Mouse (Mus musculus): ENCODE data around the gene Tns1. TPM values are rescaled to one million over a fixed set of nuclear protein-coding genes. Genes with fewer than 3 reads are reported as not detected.

Tns1 gene
- total and polyA plus RNA-seq, 3 experiments = 0.11 TPM; not detected in 2

DNA sequence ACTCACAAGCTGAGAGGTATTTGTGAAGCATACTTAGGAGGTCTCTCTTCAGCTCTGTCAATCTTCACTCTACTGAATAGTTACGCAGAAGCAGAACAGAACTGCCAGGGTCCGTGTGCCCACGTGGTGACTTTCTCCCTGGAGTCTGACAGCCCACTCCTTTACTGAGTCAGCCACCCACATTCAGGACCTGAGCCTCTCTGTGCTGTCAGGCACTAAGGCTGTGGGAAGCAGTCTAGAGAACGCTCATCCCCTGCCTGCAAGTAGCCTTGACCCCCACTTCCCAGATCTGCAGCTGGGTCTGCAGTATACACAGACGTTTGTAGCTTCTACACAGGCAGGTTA lies 191.1 kb downstream of the Tns1 start:
- no peaks in the 10 kb centered on the region for H3K27me3 ChIP-seq (ENCODE audit: control insufficient read depth in 1 of 2, insufficient read depth in 2 of 2, low read length in 2 of 2)
- no peaks in the 10 kb centered on the region for H3K36me3 ChIP-seq (ENCODE audit: control insufficient read depth in 1 of 2, insufficient read depth in 2 of 2, low read length in 2 of 2)
- no peaks in the 10 kb centered on the region for H3K4me1 ChIP-seq (ENCODE audit: control insufficient read depth in 1 of 2, insufficient read depth in 2 of 2, low read length in 2 of 2)
- H3K9ac ChIP-seq (ENCODE audit: control insufficient read depth, low read depth, low read length, poor library complexity, severe bottlenecking) = no peak overlapping the region
- H3K4me3 ChIP-seq (ENCODE audit: control insufficient read depth in 1 of 2, insufficient read depth in 1 of 2, low read depth in 2 of 2, low read length in 2 of 2) = no peak overlapping the region
- H3K9me3 ChIP-seq (replicated peaks; ENCODE audit: insufficient read depth, low read length) = no peaks in the 10 kb centered on the region
- no peak for DNase-seq (ENCODE audit: low read depth, low spot score)
- no peak overlapping the region for H3K27ac ChIP-seq (ENCODE audit: control insufficient read depth, low read depth, low read length)
- H3K79me2 ChIP-seq (ENCODE audit: control insufficient read depth, insufficient read depth, low read length, poor library complexity) = no peaks in the 10 kb centered on the region
- TF ChIP-seq MYB (IDR thresholded peaks at IDR 0.05; ENCODE audit: low read depth, low read length) (no peak), EP300 (IDR thresholded peaks at IDR 0.05; ENCODE audit: low read depth in 1 of 2, low read length in 2 of 2) (no peak), JUND (IDR thresholded peaks at IDR 0.05; ENCODE audit: low read depth, low read length) (no peak), SMC3 (IDR thresholded peaks at IDR 0.05; ENCODE audit: low read depth, low read length) (no peak), UBTF (IDR thresholded peaks at IDR 0.05; ENCODE audit: borderline replicate concordance, insufficient read depth, low read depth, low read length) (no peak), POLR2AphosphoS5 (IDR thresholded peaks at IDR 0.05; ENCODE audit: borderline replicate concordance, low read depth, low read length) (no peak), SIN3A (IDR thresholded peaks at IDR 0.05; ENCODE audit: low read length) (no peak), ETS1 (IDR thresholded peaks at IDR 0.05; ENCODE audit: low read depth, low read length) (no peak), NRF1 (IDR thresholded peaks at IDR 0.05; ENCODE audit: insufficient read depth, low read depth, low read length, poor library complexity, severe bottlenecking) (no peak), TCF12 (IDR thresholded peaks at IDR 0.05; ENCODE audit: low read depth, low read length) (no peak), BHLHE40 (IDR thresholded peaks at IDR 0.05; ENCODE audit: borderline replicate concordance, low read depth, low read length) (no peak), CHD1 (IDR thresholded peaks at IDR 0.05; ENCODE audit: low read depth, low read length) (no peak), USF2 (IDR thresholded peaks at IDR 0.05; ENCODE audit: borderline replicate concordance in 1 of 2, insufficient read depth in 1 of 2, low read depth in 1 of 2, low read length in 2 of 2) (no peak), TBP (IDR thresholded peaks at IDR 0.05; ENCODE audit: low read depth, low read length) (no peak), POLR2AphosphoS2 (IDR thresholded peaks at IDR 0.05; ENCODE audit: low read length) (no peak), POLR2A (IDR thresholded peaks at IDR 0.05; ENCODE audit: control insufficient read depth in 1 of 2, insufficient read depth in 1 of 2, low read depth in 1 of 2, low read length in 2 of 2, poor library complexity in 1 of 2) (no peak), MAX (IDR thresholded peaks at IDR 0.05; ENCODE audit: low read length) (no peak)

DNA sequence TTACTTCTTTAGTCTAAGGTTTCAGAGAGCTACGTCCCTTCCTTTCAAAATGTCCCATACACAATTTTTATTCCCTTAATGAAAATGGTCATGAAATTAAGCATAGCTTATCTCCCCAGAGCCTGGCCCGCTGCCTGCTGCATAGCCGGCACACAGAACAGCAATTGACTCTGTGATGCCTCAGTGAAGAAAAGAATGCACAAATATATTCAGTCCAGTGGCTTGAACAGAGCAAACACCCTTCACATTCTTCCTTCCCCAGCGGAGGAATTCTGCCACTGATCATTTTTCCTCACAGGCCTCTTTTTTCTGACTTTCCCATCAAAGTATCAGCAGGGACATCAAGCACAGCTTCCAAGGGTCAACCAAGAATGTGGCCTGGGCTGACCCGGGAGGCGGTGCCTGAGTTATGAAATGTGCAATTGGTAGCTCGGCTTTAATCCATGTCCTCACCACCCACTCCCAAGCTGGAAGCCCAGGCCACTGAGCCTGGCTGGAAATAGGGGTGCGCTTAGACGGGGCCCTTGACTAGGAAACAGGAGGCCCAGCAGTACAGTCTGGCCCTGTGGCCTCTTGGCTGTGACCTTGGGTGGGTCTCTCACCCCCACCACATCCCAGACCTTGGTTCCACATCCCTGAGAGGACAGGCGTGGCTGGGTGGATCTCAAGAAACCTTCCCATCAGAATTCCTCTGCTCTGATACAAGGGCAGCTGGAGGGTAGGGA lies 191.7 kb downstream of the Tns1 start:
- Histone ChIP-seq H3K27ac (ENCODE audit: control insufficient read depth, low read depth, low read length) (no peak overlapping the region), H3K79me2 (ENCODE audit: control insufficient read depth, insufficient read depth, low read length, poor library complexity) (no peaks in the 10 kb centered on the region), H3K27me3 (ENCODE audit: control insufficient read depth in 1 of 2, insufficient read depth in 2 of 2, low read length in 2 of 2) (no peaks in the 10 kb centered on the region), H3K9me3 (replicated peaks; ENCODE audit: insufficient read depth, low read length) (no peaks in the 10 kb centered on the region), H3K4me1 (ENCODE audit: control insufficient read depth in 1 of 2, insufficient read depth in 2 of 2, low read length in 2 of 2) (no peaks in the 10 kb centered on the region), H3K4me3 (ENCODE audit: control insufficient read depth in 1 of 2, insufficient read depth in 1 of 2, low read depth in 2 of 2, low read length in 2 of 2) (no peak overlapping the region), H3K36me3 (ENCODE audit: control insufficient read depth in 1 of 2, insufficient read depth in 2 of 2, low read length in 2 of 2) (no peaks in the 10 kb centered on the region), H3K9ac (ENCODE audit: control insufficient read depth, low read depth, low read length, poor library complexity, severe bottlenecking) (no peak overlapping the region)
- TF ChIP-seq NRF1 (IDR thresholded peaks at IDR 0.05; ENCODE audit: insufficient read depth, low read depth, low read length, poor library complexity, severe bottlenecking) (no peak), NELFE (IDR thresholded peaks at IDR 0.05; ENCODE audit: low read depth, low read length) (no peak), USF2 (IDR thresholded peaks at IDR 0.05; ENCODE audit: borderline replicate concordance in 1 of 2, insufficient read depth in 1 of 2, low read depth in 1 of 2, low read length in 2 of 2) (no peak), TCF12 (IDR thresholded peaks at IDR 0.05; ENCODE audit: low read depth, low read length) (no peak), MAX (IDR thresholded peaks at IDR 0.05; ENCODE audit: low read length) (no peak), SIN3A (IDR thresholded peaks at IDR 0.05; ENCODE audit: low read length) (no peak), USF1 (IDR thresholded peaks at IDR 0.05; ENCODE audit: low read depth, low read length) (no peak), CTCF (IDR thresholded peaks at IDR 0.05 in 2 of 3, conservative IDR thresholded peaks at IDR 0.05 in 1 of 3; ENCODE audit: control insufficient read depth in 1 of 3, insufficient read depth in 1 of 3, low read depth in 2 of 3, low read length in 3 of 3, poor library complexity in 1 of 3, severe bottlenecking in 1 of 3) (no peak), JUND (IDR thresholded peaks at IDR 0.05; ENCODE audit: low read depth, low read length) (no peak), CHD1 (IDR thresholded peaks at IDR 0.05; ENCODE audit: low read depth, low read length) (no peak), TAL1 (IDR thresholded peaks at IDR 0.05; ENCODE audit: low read length) (no peak), POLR2AphosphoS5 (IDR thresholded peaks at IDR 0.05; ENCODE audit: borderline replicate concordance, low read depth, low read length) (no peak)
- no peak for DNase-seq (ENCODE audit: low read depth, low spot score)
